Mouse (Mus musculus): ENCODE results near the gene Card9. TPM values are rescaled to one million over a fixed set of nuclear protein-coding genes. Genes with fewer than 3 reads are reported as not detected.

Card9 gene
- total RNA-seq, 2 experiments from 2014 or later, result 1.6 to 2.6 TPM

GRCm38 (mm10) chr2:26311936-26312335, 48.8 kb downstream of the Card9 start:
- DNase-seq (ENCODE audit: extremely low spot score in 1 of 2, low spot score in 1 of 2), result no peak

GRCm38 (mm10) chr2:26309739-26310138, 51.0 kb downstream of the Card9 start:
- no peak for DNase-seq (ENCODE audit: extremely low spot score in 1 of 2, low spot score in 1 of 2)

GRCm38 (mm10) chr2:26306702-26307101, 54.0 kb downstream of the Card9 start:
- DNase-seq (ENCODE audit: extremely low spot score in 1 of 2, low spot score in 1 of 2), result no peak

- DNase-seq (ENCODE audit: extremely low spot score in 1 of 2, low spot score in 1 of 2), result no peak
Observed at GRCm38 (mm10) chr2:26305555-26305954, 55.2 kb downstream of the Card9 start.

- no peak for DNase-seq (ENCODE audit: extremely low spot score in 1 of 2, low spot score in 1 of 2)
Observed at GRCm38 (mm10) chr2:26304711-26305110, 56.0 kb downstream of the Card9 start.

Other genes starting within 250 kb of the Card9 start
- 10 to 100 TPM; 58.7 to 63.4 TPM for gene Nacc2, start 237.7 kb downstream of the Card9 start, total RNA-seq (2021)
- gene Lhx3, start 152.6 kb downstream of the Card9 start, total RNA-seq (2021), result not detected
- gene Qsox2, start 123.4 kb downstream of the Card9 start, total RNA-seq (2021), result 10 to 100 TPM; 24.5 to 25.3 TPM
- gene Ccdc187, start 66.4 kb downstream of the Card9 start, total RNA-seq (2021), result under 1 TPM; 0.52 to 0.94 TPM
- 10 to 100 TPM; 38.3 to 42.4 TPM for gene Gpsm1, start 45.4 kb downstream of the Card9 start, total RNA-seq (2021)
- 10 to 100 TPM; 26.3 to 27.8 TPM for gene Dnlz, start 8.8 kb downstream of the Card9 start, total RNA-seq (2021)
- gene Snapc4, start 19.7 kb upstream of the Card9 start, total RNA-seq (2021), result 10 to 100 TPM; 43.8 to 82.5 TPM
- 100 to 1,000 TPM; 133 to 170 TPM for gene Entr1, start 28.4 kb upstream of the Card9 start, total RNA-seq (2021)
- 10 to 100 TPM; 94.8 to 96.0 TPM for gene Pmpca, start 28.4 kb upstream of the Card9 start, total RNA-seq (2021)
- gene Inpp5e, start 48.3 kb upstream of the Card9 start, total RNA-seq (2021), result 10 to 100 TPM; 21.7 to 24.4 TPM
- 10 to 100 TPM; 46.4 to 48.1 TPM for gene Sec16a, start 84.3 kb upstream of the Card9 start, total RNA-seq (2021)
- gene Notch1, start 155.7 kb upstream of the Card9 start, total RNA-seq (2021), result 10 to 100 TPM; 31.4 to 38.0 TPM
- 10 to 100 TPM; 56.8 to 68.2 TPM for gene Egfl7, start 219.1 kb upstream of the Card9 start, total RNA-seq (2021)
- not detected for gene Gm20532, start 225.7 kb upstream of the Card9 start, total RNA-seq (2021)
- gene Agpat2, start 243.5 kb upstream of the Card9 start, total RNA-seq (2021), result 1 to 10 TPM; 1.2 to 1.9 TPM